Mouse (Mus musculus): ENCODE results near the gene Hlx. TPM values are rescaled to one million over a fixed set of nuclear protein-coding genes. Genes with fewer than 3 reads are reported as not detected.
A peak's percentile ranks its signal among the peaks of the same experiment; 100 is the strongest.

The Hlx gene
- polyA plus RNA-seq, 1 experiment: 102 TPM

- Histone ChIP-seq H3K27me3 (replicated peaks) (peaks cover 65% of the 10 kb centered on the region), H3K9me3 (no peaks in the 10 kb centered on the region), H3K4me3 (replicated peaks) (no peak overlapping the region), H3K36me3 (replicated peaks; ENCODE audit: low read length) (peaks cover 45% of the 10 kb centered on the region), H3K4me1 (peaks cover 24% of the 10 kb centered on the region)
- TF ChIP-seq FLI1 (IDR thresholded peaks at IDR 0.05; ENCODE audit: low read length): no peak
- TF ChIP-seq GATA1 (IDR thresholded peaks at IDR 0.05; ENCODE audit: borderline replicate concordance, low read length): no peak
Observed at GRCm38 (mm10) chr1:184727401-184728265, 4.8 kb downstream of the Hlx start.

- Histone ChIP-seq H3K4me1 (peaks cover 23% of the 10 kb centered on the region), H3K27me3 (replicated peaks) (peaks cover 72% of the 10 kb centered on the region), H3K36me3 (replicated peaks; ENCODE audit: low read length) (peaks cover 45% of the 10 kb centered on the region), H3K9me3 (no peaks in the 10 kb centered on the region), H3K4me3 (replicated peaks) (no peak overlapping the region)
- TF ChIP-seq GATA1 (IDR thresholded peaks at IDR 0.05; ENCODE audit: borderline replicate concordance, low read length) (no peak), FLI1 (IDR thresholded peaks at IDR 0.05; ENCODE audit: low read length) (no peak)
Observed at GRCm38 (mm10) chr1:184726576-184727300, 5.7 kb downstream of the Hlx start.

GRCm38 (mm10) chr1:184725318-184725790 lies 7.1 kb downstream of the Hlx start:
- Histone ChIP-seq H3K9me3 (no peaks in the 10 kb centered on the region), H3K27me3 (replicated peaks) (peaks cover 74% of the 10 kb centered on the region), H3K4me3 (replicated peaks) (no peak overlapping the region), H3K36me3 (replicated peaks; ENCODE audit: low read length) (peaks cover 41% of the 10 kb centered on the region), H3K4me1 (peaks cover 14% of the 10 kb centered on the region)
- no peak for TF ChIP-seq GATA1 (IDR thresholded peaks at IDR 0.05; ENCODE audit: borderline replicate concordance, low read length)
- no peak for TF ChIP-seq FLI1 (IDR thresholded peaks at IDR 0.05; ENCODE audit: low read length)

GRCm38 (mm10) chr1:184724551-184725317 lies 7.7 kb downstream of the Hlx start:
- Histone ChIP-seq H3K4me1 (peaks cover 11% of the 10 kb centered on the region), H3K9me3 (no peaks in the 10 kb centered on the region), H3K4me3 (replicated peaks) (no peak overlapping the region), H3K27me3 (replicated peaks) (peaks cover 76% of the 10 kb centered on the region), H3K36me3 (replicated peaks; ENCODE audit: low read length) (peaks cover 36% of the 10 kb centered on the region)
- TF ChIP-seq FLI1 (IDR thresholded peaks at IDR 0.05; ENCODE audit: low read length) (no peak), GATA1 (IDR thresholded peaks at IDR 0.05; ENCODE audit: borderline replicate concordance, low read length) (no peak)

GRCm38 (mm10) chr1:184723899-184724298 lies 8.5 kb downstream of the Hlx start:
- no peak for TF ChIP-seq GATA1 (IDR thresholded peaks at IDR 0.05; ENCODE audit: borderline replicate concordance, low read length)
- TF ChIP-seq FLI1 (IDR thresholded peaks at IDR 0.05; ENCODE audit: low read length): no peak
- H3K4me3 ChIP-seq (replicated peaks): no peak overlapping the region
- peaks cover 7% of the 10 kb centered on the region; the same call in 1 of the 2 replicates for H3K4me1 ChIP-seq
- no peaks in the 10 kb centered on the region for H3K9me3 ChIP-seq
- peaks cover 30% of the 10 kb centered on the region for H3K36me3 ChIP-seq (replicated peaks; ENCODE audit: low read length)
- H3K27me3 ChIP-seq (replicated peaks): peaks cover 81% of the 10 kb centered on the region

GRCm38 (mm10) chr1:184721121-184721520 lies 11.3 kb downstream of the Hlx start:
- TF ChIP-seq FLI1 (IDR thresholded peaks at IDR 0.05; ENCODE audit: low read length) (no peak), GATA1 (IDR thresholded peaks at IDR 0.05; ENCODE audit: borderline replicate concordance, low read length) (no peak)
- peaks cover 7% of the 10 kb centered on the region for H3K9me3 ChIP-seq
- peaks cover 24% of the 10 kb centered on the region for H3K4me1 ChIP-seq
- peaks cover 97% of the 10 kb centered on the region for H3K27me3 ChIP-seq (replicated peaks)
- H3K36me3 ChIP-seq (replicated peaks; ENCODE audit: low read length): peaks cover 2% of the 10 kb centered on the region
- H3K4me3 ChIP-seq (replicated peaks): no peak overlapping the region

GRCm38 (mm10) chr1:184720162-184721025 lies 12.0 kb downstream of the Hlx start:
- peaks cover 98% of the 10 kb centered on the region for H3K27me3 ChIP-seq (replicated peaks)
- peaks cover 25% of the 10 kb centered on the region for H3K4me1 ChIP-seq
- no peak overlapping the region for H3K4me3 ChIP-seq (replicated peaks)
- TF ChIP-seq FLI1 (IDR thresholded peaks at IDR 0.05; ENCODE audit: low read length) (no peak), GATA1 (IDR thresholded peaks at IDR 0.05; ENCODE audit: borderline replicate concordance, low read length) (no peak)
- H3K36me3 ChIP-seq (replicated peaks; ENCODE audit: low read length): no peaks in the 10 kb centered on the region
- peaks cover 7% of the 10 kb centered on the region for H3K9me3 ChIP-seq

- Histone ChIP-seq H3K27me3 (replicated peaks) (peaks cover 90% of the 10 kb centered on the region), H3K4me1 (peaks cover 25% of the 10 kb centered on the region), H3K9me3 (peaks cover 7% of the 10 kb centered on the region), H3K36me3 (replicated peaks; ENCODE audit: low read length) (no peaks in the 10 kb centered on the region), H3K4me3 (replicated peaks) (peak overlapping the region; percentile 70)
- no peak for TF ChIP-seq FLI1 (IDR thresholded peaks at IDR 0.05; ENCODE audit: low read length)
- no peak for TF ChIP-seq GATA1 (IDR thresholded peaks at IDR 0.05; ENCODE audit: borderline replicate concordance, low read length)
Observed at GRCm38 (mm10) chr1:184718261-184719120, 13.9 kb downstream of the Hlx start.
